Mouse (Mus musculus): Measurements from ENCODE around the gene Saa4.

DNA sequence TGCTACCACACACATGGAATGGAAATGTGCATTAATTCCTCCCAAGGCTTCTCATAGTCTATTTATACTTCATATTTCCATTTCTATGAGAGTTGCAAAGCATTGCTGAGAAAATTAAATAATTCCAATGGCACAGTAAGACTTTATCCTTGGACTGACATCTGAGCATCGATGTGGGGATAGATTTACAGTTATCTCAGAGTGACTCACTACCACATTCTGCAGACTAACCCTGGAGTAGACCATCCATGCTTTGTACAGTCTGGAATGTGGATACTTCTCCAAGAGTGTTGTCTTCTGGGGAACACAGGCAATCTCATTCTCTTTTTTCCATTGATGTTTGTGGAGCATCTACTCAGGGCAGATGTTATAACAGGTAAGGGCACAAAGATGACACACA lies 4.8 kb downstream of the Saa4 start:
- TF ChIP-seq CTCF (IDR thresholded peaks at IDR 0.05; ENCODE audit: extremely low read depth, insufficient read length, insufficient replicate concordance, low read depth, low read length) (no peak), POLR2A (IDR thresholded peaks at IDR 0.05; ENCODE audit: low read depth, low read length) (no peak)
